Mouse (Mus musculus): Measurements from ENCODE around the gene Hic2. TPM values are rescaled to one million over a fixed set of nuclear protein-coding genes. Genes with fewer than 3 reads are reported as not detected.

Hic2 gene
- total RNA-seq, 2 experiments from 2014 or later: 1.1 to 1.3 TPM

GRCm38 (mm10) chr16:17271124-17271523 lies 37.8 kb downstream of the Hic2 start:
- intact Hi-C loops (cut with DNase I): loop anchor here (2.0 to 10.0 kb wide), 3 partner anchors 60 to 356 kb away; partner anchors contain the start of gene Ccdc116
- peak in 1 of 2 experiments; percentile 35 for DNase-seq

GRCm38 (mm10) chr16:17271856-17272255 lies 38.5 kb downstream of the Hic2 start:
- intact Hi-C loops (cut with DNase I): loop anchor here (2.0 to 10.0 kb wide), 3 partner anchors 61 to 357 kb away; partner anchors contain the start of gene Ccdc116
- DNase-seq: no peak

GRCm38 (mm10) chr16:17275721-17276120 lies 42.3 kb downstream of the Hic2 start, which contains the start of gene Tmem191c:
TSS of gene Tmem191c (plus strand) at chr16:17276077.
- DNase-seq: no peak
- intact Hi-C loops (cut with DNase I): loop anchor here (5.0 to 10.0 kb wide), 2 partner anchors 148 to 361 kb away; partner anchors contain the start of gene 2610318N02Rik

- intact Hi-C loops (cut with DNase I): loop anchor here (5.0 to 10.0 kb wide), 2 partner anchors 149 to 362 kb away; partner anchors contain the start of gene 2610318N02Rik
- peak; percentile 88 to 90 for DNase-seq
Observed at GRCm38 (mm10) chr16:17276164-17277151, 43.1 kb downstream of the Hic2 start.

- DNase-seq: no peak
- intact Hi-C loops (cut with DNase I): loop anchor here (5.0 to 10.0 kb wide), 2 partner anchors 150 to 363 kb away; partner anchors contain the start of gene 2610318N02Rik
Observed at GRCm38 (mm10) chr16:17277342-17278211, 44.2 kb downstream of the Hic2 start.

- intact Hi-C loops (cut with DNase I): no loop called here
Observed at GRCm38 (mm10) chr16:17280471-17280870, 47.1 kb downstream of the Hic2 start.

GRCm38 (mm10) chr16:17283151-17283550 lies 49.8 kb downstream of the Hic2 start:
- intact Hi-C loops (cut with DNase I): no loop called here
- no peak for DNase-seq

More at GRCm38 (mm10) chr16:17280471-17280870, 47.1 kb downstream of the Hic2 start:
- DNase-seq: no peak

GRCm38 (mm10) chr16:17287103-17287502 lies 53.7 kb downstream of the Hic2 start:
- no peak for DNase-seq

GRCm38 (mm10) chr16:17291016-17291415 lies 57.6 kb downstream of the Hic2 start:
- DNase-seq: no peak
- intact Hi-C loops (cut with DNase I): no loop called here

More at GRCm38 (mm10) chr16:17287103-17287502, 53.7 kb downstream of the Hic2 start:
- intact Hi-C loops (cut with DNase I): no loop called here

- peak; percentile 48 to 54 for DNase-seq
- intact Hi-C loops (cut with DNase I): no loop called here
Observed at GRCm38 (mm10) chr16:17292751-17293150, 59.4 kb downstream of the Hic2 start.

- no peak for DNase-seq
Observed at GRCm38 (mm10) chr16:17300818-17301217, 67.4 kb downstream of the Hic2 start.

GRCm38 (mm10) chr16:17303521-17304245 lies 70.3 kb downstream of the Hic2 start:
- DNase-seq: no peak
- intact Hi-C loops (cut with DNase I): no loop called here

More at GRCm38 (mm10) chr16:17300818-17301217, 67.4 kb downstream of the Hic2 start:
- intact Hi-C loops (cut with DNase I): no loop called here

- intact Hi-C loops (cut with DNase I): no loop called here
- no peak for DNase-seq
Observed at GRCm38 (mm10) chr16:17307461-17307860, 74.1 kb downstream of the Hic2 start.

GRCm38 (mm10) chr16:17309036-17309435 lies 75.7 kb downstream of the Hic2 start:
- DNase-seq: no peak
- intact Hi-C loops (cut with DNase I): no loop called here

GRCm38 (mm10) chr16:17312531-17312930 lies 79.2 kb downstream of the Hic2 start:
- DNase-seq: no peak
- intact Hi-C loops (cut with DNase I): no loop called here
